Mouse (Mus musculus) G1E (cell line): ENCODE data around the gene Unc5b. TPM values are rescaled to one million over a fixed set of nuclear protein-coding genes. Genes with fewer than 3 reads are reported as not detected.

Experiments used
- ATAC-seq: 2 replicates; pipeline ENCODE4 v1.8.0; 2016; ENCODE audit warnings: mild to moderate bottlenecking; ENCODE audit not compliant: insufficient number of reproducible peaks, poor library complexity, low FRiP score, severe bottlenecking; ENCODE audit errors: extremely low read depth
- DNase-seq: peaks from one replicate; pipeline ENCODE4 v3.0.0; 2012; ENCODE audit warnings: low spot score
- H3K27me3 ChIP-seq: 2 replicates; pipeline ENCODE4 v1.6.1; 2012; ENCODE audit warnings: mild to moderate bottlenecking, low read length, inconsistent platforms; ENCODE audit not compliant: insufficient read depth
- H3K36me3 ChIP-seq: replicated peaks from 2 replicates; pipeline ENCODE3; 2012; ENCODE audit warnings: mild to moderate bottlenecking, inconsistent platforms
- H3K4me1 ChIP-seq: 2 replicates; pipeline ENCODE4 v1.6.1; 2012; ENCODE audit warnings: low read depth, low read length, inconsistent platforms, mixed read lengths; ENCODE audit not compliant: insufficient read depth
- H3K4me3 ChIP-seq: 2 replicates; pipeline ENCODE4 v1.5.1; 2012; ENCODE audit warnings: low read depth, mild to moderate bottlenecking, inconsistent platforms, low read length, moderate library complexity, mixed read lengths
- H3K9me3 ChIP-seq: replicated peaks from 2 replicates; pipeline ENCODE4 v1.6.1; 2012; ENCODE audit warnings: inconsistent platforms
- CTCF ChIP-seq: IDR thresholded peaks from 2 replicates; pipeline ENCODE4 v1.5.1; 2012; ENCODE audit warnings: low read depth, low read length, inconsistent platforms, mixed read lengths
- GATA1 ChIP-seq: IDR thresholded peaks from 2 replicates; pipeline ENCODE4 v1.6.1; 2012; ENCODE audit warnings: borderline replicate concordance, low read length, inconsistent platforms, mixed read lengths
- GATA2 ChIP-seq: IDR thresholded peaks from 2 replicates; pipeline ENCODE4 v1.6.1; 2012; ENCODE audit warnings: low read depth, low read length, inconsistent platforms, borderline replicate concordance
- POLR2AphosphoS5 ChIP-seq: IDR thresholded peaks from 2 replicates; pipeline ENCODE4 v1.6.1; 2012; ENCODE audit warnings: low read depth, low read length, inconsistent platforms; ENCODE audit not compliant: insufficient replicate concordance
- TAL1 ChIP-seq: conservative IDR thresholded peaks from 2 replicates; pipeline ENCODE4 v1.6.1; 2012; ENCODE audit warnings: low read depth, low read length, inconsistent platforms, mixed read lengths
- polyA plus RNA-seq: library from polyadenylated mRNA; stranded (reverse); fragments of >175 nt; gene quantifications from 2 replicates; pipeline ENCODE4 v1.2.3, GENCODE M21; 2012
- total RNA-seq, 2 experiments: library from RNA; stranded (forward) in 1 of 2; stranded (reverse) in 1 of 2; fragments of 200-1000 nt in 1 of 2; fragments of >200 nt in 1 of 2; fragmentation: Nextera tagmentation in 1 of 2; gene quantifications; 2 replicates each; pipeline ENCODE4 v1.2.3; 2014 to 2017

Unc5b gene
- total and polyA plus RNA-seq, 3 experiments: under 0.01 TPM; not detected in 2

DNA sequence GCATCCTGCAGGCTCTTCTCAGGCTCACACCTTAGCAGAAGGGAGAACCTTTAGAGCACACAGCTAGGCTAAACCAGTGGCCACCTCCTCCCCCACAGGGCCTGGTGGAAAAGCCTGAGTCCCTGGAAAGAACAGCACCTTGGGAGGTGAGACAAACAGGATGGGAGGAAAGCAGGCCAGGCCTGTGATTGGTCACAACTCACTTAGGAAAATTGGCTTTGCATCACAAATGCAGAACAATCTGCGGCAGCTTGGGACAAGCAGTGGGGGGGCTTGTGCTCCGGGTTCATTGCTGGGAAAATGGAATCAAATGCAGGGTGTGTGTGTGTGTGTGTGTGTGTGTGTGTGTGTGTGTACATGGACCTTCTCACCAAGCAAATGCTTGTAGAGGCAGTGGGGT lies 47.8 kb downstream of the Unc5b start:
- H3K9me3 ChIP-seq: peaks cover 52% of the 10 kb centered on the region
- H3K4me3 ChIP-seq: no peak overlapping the region
- ATAC-seq (no peak), DNase-seq (no peak)
- no peaks in the 10 kb centered on the region for H3K36me3 ChIP-seq
- TF ChIP-seq GATA1 (no peak), CTCF (no peak), TAL1 (no peak), GATA2 (no peak), POLR2AphosphoS5 (no peak)
- no peaks in the 10 kb centered on the region for H3K27me3 ChIP-seq
- H3K4me1 ChIP-seq: no peaks in the 10 kb centered on the region

GRCm38 (mm10) chr10:60779628-60780027 lies 51.8 kb downstream of the Unc5b start:
- Histone ChIP-seq H3K27me3 (no peaks in the 10 kb centered on the region), H3K36me3 (no peaks in the 10 kb centered on the region), H3K9me3 (peaks cover 60% of the 10 kb centered on the region), H3K4me1 (no peaks in the 10 kb centered on the region), H3K4me3 (no peak overlapping the region)
- ATAC-seq (no peak), DNase-seq (no peak)
- TF ChIP-seq TAL1 (no peak), GATA1 (no peak), CTCF (no peak), POLR2AphosphoS5 (no peak), GATA2 (no peak)

GRCm38 (mm10) chr10:60778542-60778941 lies 52.8 kb downstream of the Unc5b start:
- no peak for DNase-seq
- no peaks in the 10 kb centered on the region for H3K36me3 ChIP-seq

DNA sequence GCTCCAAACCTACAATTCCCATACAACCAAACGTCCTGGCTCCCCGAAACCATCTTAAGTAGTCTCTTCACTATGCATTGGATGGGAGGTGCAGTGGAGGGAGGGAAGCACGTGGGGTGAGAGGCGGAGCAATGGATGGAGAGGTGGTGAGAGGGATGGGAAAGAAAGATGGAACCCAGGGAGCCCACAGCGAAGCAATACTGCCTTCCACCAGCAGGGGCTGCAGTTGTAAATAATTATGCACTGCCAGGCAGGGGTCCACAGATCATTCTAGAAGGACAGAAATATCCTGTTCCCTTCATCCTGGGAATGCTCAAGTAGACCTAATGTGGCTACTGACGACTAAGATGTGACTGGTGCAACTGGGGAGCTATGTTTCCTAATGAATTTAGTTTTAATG lies 55.9 kb downstream of the Unc5b start:
- Histone ChIP-seq H3K4me1 (no peaks in the 10 kb centered on the region), H3K4me3 (no peak overlapping the region), H3K27me3 (no peaks in the 10 kb centered on the region), H3K36me3 (no peaks in the 10 kb centered on the region), H3K9me3 (peaks cover 64% of the 10 kb centered on the region)
- DNase-seq (no peak), ATAC-seq (no peak)
- TF ChIP-seq CTCF (no peak), POLR2AphosphoS5 (no peak), GATA2 (no peak), TAL1 (no peak), GATA1 (no peak)

More at GRCm38 (mm10) chr10:60778542-60778941, 52.8 kb downstream of the Unc5b start:
- TF ChIP-seq GATA2 (no peak), CTCF (no peak), POLR2AphosphoS5 (no peak), GATA1 (no peak), TAL1 (no peak)
- H3K27me3 ChIP-seq: no peaks in the 10 kb centered on the region
- no peaks in the 10 kb centered on the region for H3K4me1 ChIP-seq
- no peak overlapping the region for H3K4me3 ChIP-seq
- ATAC-seq: no peak
- H3K9me3 ChIP-seq: peaks cover 65% of the 10 kb centered on the region

GRCm38 (mm10) chr10:60774616-60775015 lies 56.8 kb downstream of the Unc5b start:
- Histone ChIP-seq H3K4me3 (no peak overlapping the region), H3K4me1 (no peaks in the 10 kb centered on the region), H3K9me3 (peaks cover 56% of the 10 kb centered on the region), H3K36me3 (no peaks in the 10 kb centered on the region), H3K27me3 (no peaks in the 10 kb centered on the region)
- no peak for DNase-seq
- TF ChIP-seq POLR2AphosphoS5 (no peak), CTCF (no peak), GATA2 (no peak), TAL1 (no peak), GATA1 (no peak)
- ATAC-seq: no peak

- TF ChIP-seq TAL1: no peak
- TF ChIP-seq POLR2AphosphoS5: no peak
- TF ChIP-seq GATA1: no peak
- TF ChIP-seq CTCF: no peak
- no peak for TF ChIP-seq GATA2
- Histone ChIP-seq H3K4me1 (no peaks in the 10 kb centered on the region), H3K36me3 (no peaks in the 10 kb centered on the region), H3K4me3 (no peak overlapping the region), H3K9me3 (peaks cover 44% of the 10 kb centered on the region), H3K27me3 (no peaks in the 10 kb centered on the region)
- DNase-seq: no peak
- ATAC-seq: no peak
Observed at GRCm38 (mm10) chr10:60770855-60771254, 60.5 kb downstream of the Unc5b start.

DNA sequence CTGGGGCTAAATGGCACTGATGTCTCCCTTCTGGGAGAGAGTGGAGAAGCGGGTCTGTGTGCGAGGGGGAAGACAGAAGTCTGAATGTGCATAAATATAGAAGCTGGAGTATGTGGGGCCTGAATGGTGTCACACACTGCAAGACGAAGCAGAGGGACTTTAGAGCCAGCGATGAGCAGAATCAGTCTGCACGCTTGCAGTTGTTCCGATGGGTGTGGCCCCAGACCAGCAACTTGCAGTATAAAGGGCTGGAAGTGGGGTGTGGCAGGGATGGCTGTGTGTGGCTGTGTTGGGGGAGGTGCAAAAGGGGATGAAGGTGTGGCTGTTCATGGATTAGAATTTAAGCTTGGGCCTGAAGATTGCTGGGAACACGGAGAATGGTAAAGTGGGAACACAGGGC lies 62.8 kb downstream of the Unc5b start:
- H3K4me1 ChIP-seq: no peaks in the 10 kb centered on the region
- H3K9me3 ChIP-seq: peaks cover 30% of the 10 kb centered on the region
- ATAC-seq (no peak), DNase-seq (no peak)
- TF ChIP-seq CTCF (no peak), GATA2 (no peak), TAL1 (no peak), GATA1 (no peak), POLR2AphosphoS5 (no peak)
- H3K36me3 ChIP-seq: no peaks in the 10 kb centered on the region
- no peaks in the 10 kb centered on the region for H3K27me3 ChIP-seq
- H3K4me3 ChIP-seq: no peak overlapping the region
